Mouse (Mus musculus): Measurements from ENCODE around the gene Stard3. TPM values are rescaled to one million over a fixed set of nuclear protein-coding genes. Genes with fewer than 3 reads are reported as not detected.

The Stard3 gene
- polyA plus RNA-seq, 1 experiment from 2014 or later, result 44.9 TPM

- no peak overlapping the region for H3K4me3 ChIP-seq (ENCODE audit: low read length)
- no peaks in the 10 kb centered on the region for H3K27me3 ChIP-seq (replicated peaks; ENCODE audit: control insufficient read depth, insufficient read depth, low read length)
- H3K27ac ChIP-seq (ENCODE audit: low read length), result peak overlapping the region; percentile 92
- H3K4me1 ChIP-seq (ENCODE audit: control insufficient read depth, insufficient read depth, low read length), result peaks cover 36% of the 10 kb centered on the region
- no peak overlapping the region; the same call in 1 of the 2 replicates for H3K9ac ChIP-seq (ENCODE audit: low read depth, low read length)
- H3K4me2 ChIP-seq (ENCODE audit: low read depth, low read length), result no peak overlapping the region
- H3K9me3 ChIP-seq (ENCODE audit: control insufficient read depth, low read length), result no peaks in the 10 kb centered on the region
- H3K36me3 ChIP-seq (ENCODE audit: control insufficient read depth, insufficient read depth, low read length), result no peaks in the 10 kb centered on the region
- no peak for ATAC-seq
- WGBS, result 45% methylated on average over 6 of the region's 6 CpGs
Measured at GRCm38 (mm10) chr11:98394301-98394700, 36.1 kb downstream of the Stard3 start.

DNA sequence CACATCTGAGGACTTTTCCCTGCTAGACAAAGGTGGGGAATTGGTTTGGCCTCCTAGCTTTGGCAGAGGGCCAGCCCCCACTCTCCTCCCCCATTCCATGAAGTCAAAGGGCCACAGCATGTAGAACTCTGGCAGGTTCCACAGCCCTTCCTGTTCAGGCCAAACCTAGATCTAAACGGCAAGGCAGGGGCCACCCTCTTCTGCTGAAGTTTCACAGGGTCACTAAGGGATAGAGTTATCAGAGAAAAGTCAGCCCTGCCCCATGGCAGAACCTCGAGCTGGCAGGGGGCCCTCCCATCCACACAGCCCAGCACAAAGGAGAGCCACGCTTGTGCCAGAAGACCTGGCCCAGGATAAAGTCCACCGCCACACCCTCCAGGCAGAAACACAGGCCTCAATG, 36.9 kb downstream of the Stard3 start:
- Histone ChIP-seq H3K27me3 (replicated peaks; ENCODE audit: control insufficient read depth, insufficient read depth, low read length) (no peaks in the 10 kb centered on the region), H3K4me2 (ENCODE audit: low read depth, low read length) (no peak overlapping the region), H3K27ac (ENCODE audit: low read length) (peak overlapping the region; percentile 92), H3K4me1 (ENCODE audit: control insufficient read depth, insufficient read depth, low read length) (peaks cover 41% of the 10 kb centered on the region), H3K9me3 (ENCODE audit: control insufficient read depth, low read length) (no peaks in the 10 kb centered on the region), H3K36me3 (ENCODE audit: control insufficient read depth, insufficient read depth, low read length) (no peaks in the 10 kb centered on the region), H3K9ac (ENCODE audit: low read depth, low read length) (0 out of 2 replicates have a peak overlapping the region, but pooled peaks have one; percentile 29), H3K4me3 (ENCODE audit: low read length) (no peak overlapping the region)
- 38% methylated on average over 4 of the region's 4 CpGs for WGBS
- ATAC-seq, result peak; percentile 90

DNA sequence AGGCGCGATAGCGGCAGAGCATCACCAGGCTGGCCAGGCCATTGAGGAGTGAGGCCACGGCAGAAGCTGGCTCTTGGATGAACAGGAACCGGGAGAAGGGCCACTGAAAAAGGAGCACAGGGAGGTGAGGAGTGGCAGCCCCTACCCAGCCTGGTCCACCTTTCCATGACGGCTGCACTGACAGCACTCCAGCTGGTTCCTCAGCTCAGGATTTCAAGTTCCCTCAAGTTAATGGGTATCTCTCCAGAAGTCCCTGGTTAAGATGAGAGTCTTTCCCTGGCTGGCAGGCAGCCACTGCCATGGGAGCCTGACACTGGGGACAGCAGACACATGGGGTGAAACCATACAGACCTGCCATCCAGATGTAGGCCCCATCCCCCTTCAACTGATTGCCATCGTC, 39.8 kb downstream of the Stard3 start:
- ATAC-seq, result no peak
- H3K4me1 ChIP-seq (ENCODE audit: control insufficient read depth, insufficient read depth, low read length), result peaks cover 32% of the 10 kb centered on the region
- H3K27ac ChIP-seq (ENCODE audit: low read length), result no peak overlapping the region
- no peaks in the 10 kb centered on the region for H3K9me3 ChIP-seq (ENCODE audit: control insufficient read depth, low read length)
- H3K4me2 ChIP-seq (ENCODE audit: low read depth, low read length), result no peak overlapping the region
- WGBS, result 90% methylated on average over 7 of the region's 7 CpGs
- H3K27me3 ChIP-seq (replicated peaks; ENCODE audit: control insufficient read depth, insufficient read depth, low read length), result no peaks in the 10 kb centered on the region
- no peaks in the 10 kb centered on the region for H3K36me3 ChIP-seq (ENCODE audit: control insufficient read depth, insufficient read depth, low read length)
- H3K4me3 ChIP-seq (ENCODE audit: low read length), result no peak overlapping the region
- no peak overlapping the region for H3K9ac ChIP-seq (ENCODE audit: low read depth, low read length)

- Histone ChIP-seq H3K4me3 (ENCODE audit: low read length) (peak within 1 kb of the TSS; percentile 79), H3K27ac (ENCODE audit: low read length) (peak within 1 kb of the TSS; percentile 100), H3K9me3 (ENCODE audit: control insufficient read depth, low read length) (no peaks in the 10 kb centered on the region), H3K4me1 (ENCODE audit: control insufficient read depth, insufficient read depth, low read length) (peaks cover 15% of the 10 kb centered on the region; the same call in 1 of the 2 replicates), H3K4me2 (ENCODE audit: low read depth, low read length) (peak within 1 kb of the TSS; percentile 80), H3K36me3 (ENCODE audit: control insufficient read depth, insufficient read depth, low read length) (no peaks in the 10 kb centered on the region), H3K27me3 (replicated peaks; ENCODE audit: control insufficient read depth, insufficient read depth, low read length) (no peaks in the 10 kb centered on the region), H3K9ac (ENCODE audit: low read depth, low read length) (peak within 1 kb of the TSS; percentile 90)
- peak; percentile 85 for ATAC-seq
- WGBS, result under 1% methylated on average over 40 of the region's 40 CpGs
Measured at GRCm38 (mm10) chr11:98400161-98400726, 42.1 kb downstream of the Stard3 start, which contains the start of gene Pgap3. Gene Pgap3, minus strand, starts transcription at chr11:98400490.

- peak; percentile 71 for ATAC-seq
- H3K27me3 ChIP-seq (replicated peaks; ENCODE audit: control insufficient read depth, insufficient read depth, low read length), result no peaks in the 10 kb centered on the region
- H3K9ac ChIP-seq (ENCODE audit: low read depth, low read length), result peak overlapping the region; percentile 90
- H3K36me3 ChIP-seq (ENCODE audit: control insufficient read depth, insufficient read depth, low read length), result no peaks in the 10 kb centered on the region
- peak overlapping the region; percentile 100 for H3K27ac ChIP-seq (ENCODE audit: low read length)
- H3K4me3 ChIP-seq (ENCODE audit: low read length), result peak overlapping the region; percentile 79
- H3K9me3 ChIP-seq (ENCODE audit: control insufficient read depth, low read length), result no peaks in the 10 kb centered on the region
- H3K4me2 ChIP-seq (ENCODE audit: low read depth, low read length), result peak overlapping the region; percentile 80
- H3K4me1 ChIP-seq (ENCODE audit: control insufficient read depth, insufficient read depth, low read length), result peaks cover 15% of the 10 kb centered on the region; the same call in 1 of the 2 replicates
- whole genome bisulfite sequencing, result 44% methylated on average over 3 of the region's 3 CpGs
Measured at GRCm38 (mm10) chr11:98400816-98401215, 42.6 kb downstream of the Stard3 start.

DNA sequence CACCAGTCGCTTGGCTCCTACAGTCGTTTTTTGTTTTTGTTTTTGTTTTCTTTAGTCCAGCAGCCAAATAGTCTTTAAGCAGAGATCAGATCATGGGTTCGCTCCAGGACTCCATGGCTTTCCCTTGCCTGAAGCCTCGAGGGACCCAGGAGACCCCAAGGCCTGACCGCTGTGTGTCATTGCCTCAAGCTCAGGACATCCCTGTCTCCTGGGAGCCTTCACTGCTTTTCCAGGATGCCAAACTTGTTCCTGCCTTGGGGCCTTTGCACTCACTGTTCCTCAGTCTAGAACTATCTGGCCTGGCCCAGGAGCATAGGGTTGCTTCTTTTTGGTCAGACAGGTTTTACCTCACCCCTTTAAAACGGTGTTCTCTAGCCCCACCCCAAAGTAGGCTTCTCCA, 48.5 kb downstream of the Stard3 start:
- Histone ChIP-seq H3K9ac (ENCODE audit: low read depth, low read length) (no peak overlapping the region), H3K27ac (ENCODE audit: low read length) (no peak overlapping the region), H3K27me3 (replicated peaks; ENCODE audit: control insufficient read depth, insufficient read depth, low read length) (no peaks in the 10 kb centered on the region), H3K4me2 (ENCODE audit: low read depth, low read length) (no peak overlapping the region), H3K9me3 (ENCODE audit: control insufficient read depth, low read length) (no peaks in the 10 kb centered on the region), H3K4me3 (ENCODE audit: low read length) (no peak overlapping the region), H3K36me3 (ENCODE audit: control insufficient read depth, insufficient read depth, low read length) (no peaks in the 10 kb centered on the region), H3K4me1 (ENCODE audit: control insufficient read depth, insufficient read depth, low read length) (peaks cover 14% of the 10 kb centered on the region)
- no peak for ATAC-seq
- WGBS, result 73% methylated on average over 6 of the region's 6 CpGs

DNA sequence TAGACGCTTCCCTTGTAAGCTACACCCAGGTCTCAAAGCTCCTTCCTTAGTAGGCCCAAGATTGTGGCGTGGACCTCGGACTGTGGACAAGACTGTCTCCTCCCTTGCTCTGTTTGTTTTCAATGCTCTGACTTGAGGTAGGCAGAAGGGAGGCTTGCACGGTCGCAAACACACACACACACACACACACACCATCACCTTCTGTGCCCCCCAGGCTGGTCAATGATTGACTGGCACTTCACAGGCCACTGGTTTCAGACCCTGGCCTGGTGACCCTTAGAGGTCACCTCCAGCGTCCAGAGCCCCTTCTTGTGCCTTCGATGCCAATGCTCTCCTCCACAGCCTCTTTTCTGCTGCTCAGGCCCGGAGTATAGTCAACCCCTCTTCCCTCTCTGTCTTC, 50.7 kb downstream of the Stard3 start:
- peak; percentile 20; the same call in 1 of the 2 replicates for ATAC-seq
- no peaks in the 10 kb centered on the region for H3K9me3 ChIP-seq (ENCODE audit: control insufficient read depth, low read length)
- no peaks in the 10 kb centered on the region for H3K36me3 ChIP-seq (ENCODE audit: control insufficient read depth, insufficient read depth, low read length)
- peak overlapping the region; percentile 72 for H3K27ac ChIP-seq (ENCODE audit: low read length)
- peaks cover 23% of the 10 kb centered on the region for H3K4me1 ChIP-seq (ENCODE audit: control insufficient read depth, insufficient read depth, low read length)
- H3K9ac ChIP-seq (ENCODE audit: low read depth, low read length), result peak overlapping the region; percentile 49
- no peak overlapping the region for H3K4me3 ChIP-seq (ENCODE audit: low read length)
- H3K4me2 ChIP-seq (ENCODE audit: low read depth, low read length), result peak overlapping the region; percentile 41
- 29% methylated on average over 8 of the region's 8 CpGs for WGBS
- no peaks in the 10 kb centered on the region for H3K27me3 ChIP-seq (replicated peaks; ENCODE audit: control insufficient read depth, insufficient read depth, low read length)

DNA sequence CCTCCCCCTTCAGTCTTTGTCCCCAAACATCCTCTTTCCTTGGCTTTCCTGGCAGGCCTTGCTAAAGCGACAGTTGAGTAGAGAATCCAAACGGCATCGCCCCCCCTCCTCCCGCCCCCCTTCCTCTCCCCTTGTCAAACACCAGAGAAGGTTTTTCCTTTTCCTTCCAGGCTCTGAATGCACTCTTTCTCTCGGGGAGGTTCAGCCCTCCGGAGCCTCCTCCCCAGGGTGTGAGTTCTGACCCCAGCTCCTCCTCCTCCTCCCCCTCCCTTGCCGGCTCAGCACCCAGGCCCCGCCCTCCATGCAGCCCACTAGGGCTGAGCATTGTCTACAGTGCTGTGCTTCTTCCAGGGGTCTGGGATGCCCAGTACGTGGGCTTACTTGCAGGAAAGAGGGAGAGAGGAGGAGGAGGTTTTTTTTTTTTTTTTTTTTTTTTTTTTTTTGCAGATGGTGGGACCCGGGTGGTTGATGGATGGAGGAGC, 51.2 kb downstream of the Stard3 start:
- Histone ChIP-seq H3K9ac (ENCODE audit: low read depth, low read length) (peak overlapping the region; percentile 49), H3K4me3 (ENCODE audit: low read length) (no peak overlapping the region), H3K4me2 (ENCODE audit: low read depth, low read length) (peak overlapping the region; percentile 41), H3K9me3 (ENCODE audit: control insufficient read depth, low read length) (no peaks in the 10 kb centered on the region), H3K27ac (ENCODE audit: low read length) (peak overlapping the region; percentile 72), H3K36me3 (ENCODE audit: control insufficient read depth, insufficient read depth, low read length) (no peaks in the 10 kb centered on the region), H3K27me3 (replicated peaks; ENCODE audit: control insufficient read depth, insufficient read depth, low read length) (no peaks in the 10 kb centered on the region), H3K4me1 (ENCODE audit: control insufficient read depth, insufficient read depth, low read length) (peaks cover 28% of the 10 kb centered on the region)
- ATAC-seq, result peak; percentile 27; the same call in 1 of the 2 replicates
- WGBS, result 5% methylated on average over 10 of the region's 10 CpGs

- Histone ChIP-seq H3K9ac (ENCODE audit: low read depth, low read length) (peak within 1 kb of the TSS; percentile 95), H3K27me3 (replicated peaks; ENCODE audit: control insufficient read depth, insufficient read depth, low read length) (no peaks in the 10 kb centered on the region), H3K4me1 (ENCODE audit: control insufficient read depth, insufficient read depth, low read length) (peaks cover 52% of the 10 kb centered on the region), H3K4me3 (ENCODE audit: low read length) (peak within 1 kb of the TSS; percentile 96), H3K27ac (ENCODE audit: low read length) (peak within 1 kb of the TSS; percentile 95), H3K9me3 (ENCODE audit: control insufficient read depth, low read length) (no peaks in the 10 kb centered on the region), H3K36me3 (ENCODE audit: control insufficient read depth, insufficient read depth, low read length) (no peaks in the 10 kb centered on the region), H3K4me2 (ENCODE audit: low read depth, low read length) (peak within 1 kb of the TSS; percentile 74)
- peak; percentile 85 for ATAC-seq
- under 1% methylated on average over 46 of the region's 49 CpGs for WGBS
Measured at GRCm38 (mm10) chr11:98412273-98412796, 54.2 kb downstream of the Stard3 start, which contains the start of gene Erbb2. Gene Erbb2, plus strand, starts transcription at chr11:98412470.

Measured in intestine, embryonic 16.5 days (tissue).